Mouse (Mus musculus): ENCODE data around the gene Proser1. TPM values are rescaled to one million over a fixed set of nuclear protein-coding genes. Genes with fewer than 3 reads are reported as not detected.

Gene Proser1
- 1 to 10 TPM; 8.7 to 8.8 TPM for polyA plus RNA-seq (2017; shearing (Covaris generic))

- ATAC-seq, result peak; percentile 81
Measured at GRCm38 (mm10) chr3:53463046-53463764, at the start of gene Proser1, which contains the start of gene Nhlrc3. Gene Proser1 (plus strand): TSS chr3:53463666. Gene Nhlrc3 (minus strand): TSS chr3:53463332.

- no peak for ATAC-seq
Measured at GRCm38 (mm10) chr3:53413959-53414358, 49.5 kb upstream of the Proser1 start.

GRCm38 (mm10) chr3:53416036-53416506 lies 47.4 kb upstream of the Proser1 start:
- no peak for ATAC-seq

DNA sequence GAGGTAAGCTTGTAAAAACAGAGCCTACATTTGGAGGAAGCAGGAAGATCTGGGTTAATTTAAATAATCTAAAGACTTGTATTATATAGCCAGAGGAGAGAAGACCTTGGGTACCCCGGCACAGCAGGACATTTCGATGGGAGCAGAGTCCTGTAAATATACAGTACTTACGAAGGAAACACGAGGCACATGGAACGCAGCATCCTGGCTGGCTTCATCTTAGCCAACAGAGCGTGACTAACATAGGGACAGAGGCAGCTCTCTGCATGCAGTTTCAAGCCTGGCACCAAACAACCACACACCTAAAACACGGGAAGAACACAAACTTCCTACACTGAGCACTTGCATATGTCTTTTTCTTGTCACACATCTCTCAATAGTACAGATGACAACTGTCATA lies 45.8 kb upstream of the Proser1 start:
- ATAC-seq, result no peak

- ATAC-seq, result no peak
Measured at GRCm38 (mm10) chr3:53421656-53422055, 41.8 kb upstream of the Proser1 start.

DNA sequence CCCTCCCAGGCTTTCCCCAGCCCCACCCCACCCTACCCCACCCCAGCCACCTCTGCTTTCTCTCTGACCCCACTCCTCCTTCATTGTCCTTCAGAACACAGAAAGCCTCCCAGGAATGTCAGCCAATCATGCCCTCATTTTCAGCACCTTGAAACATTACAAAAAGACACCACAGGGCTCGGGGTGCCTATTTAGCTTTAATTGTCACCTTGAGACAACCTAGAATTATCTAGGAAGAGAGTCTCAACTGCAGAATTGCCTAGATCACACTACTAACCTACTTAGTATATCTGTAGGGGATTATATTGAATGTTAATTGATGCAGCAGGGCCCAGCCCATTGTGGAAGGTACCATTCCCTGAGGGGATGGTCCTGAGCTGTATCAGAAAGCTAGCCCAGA lies 40.8 kb upstream of the Proser1 start:
- no peak for ATAC-seq

DNA sequence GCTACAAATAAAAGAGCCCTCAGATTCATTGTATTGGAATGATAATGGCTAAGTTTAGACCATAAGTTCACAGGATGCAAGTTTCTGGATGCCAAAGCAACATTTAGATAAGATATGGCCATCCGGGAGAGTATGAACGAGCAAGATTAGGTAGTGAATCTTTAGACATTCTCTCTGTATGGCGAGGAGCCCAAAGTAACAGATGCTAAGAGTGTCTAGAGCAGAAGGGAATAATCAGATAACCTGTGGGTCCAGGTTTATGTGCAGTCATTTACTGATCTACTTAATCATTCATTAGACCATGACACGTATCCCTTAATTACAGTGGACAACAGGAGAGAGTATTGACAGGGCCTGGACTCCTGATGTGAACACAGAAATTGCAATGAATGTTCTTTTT lies 39.9 kb upstream of the Proser1 start:
- no peak for ATAC-seq

DNA sequence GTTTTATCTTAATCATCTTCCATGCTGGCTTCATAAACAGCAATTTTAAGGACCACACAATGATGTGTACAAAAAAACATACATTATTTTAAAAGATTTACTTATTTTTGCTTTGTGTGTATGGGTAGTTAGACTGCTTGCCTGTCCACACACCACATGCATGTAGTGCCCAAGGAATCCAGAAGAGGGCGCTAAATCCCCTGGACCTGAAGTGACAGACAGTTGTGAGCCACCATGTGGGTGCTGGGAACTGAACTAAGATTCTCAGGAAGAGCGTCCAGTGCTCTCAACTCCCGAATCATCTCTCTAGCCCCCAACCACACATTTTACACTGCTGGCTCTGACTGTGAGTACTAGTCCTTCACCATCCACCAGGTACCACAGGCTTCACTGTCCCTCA lies 28.9 kb upstream of the Proser1 start:
- no peak for ATAC-seq

DNA sequence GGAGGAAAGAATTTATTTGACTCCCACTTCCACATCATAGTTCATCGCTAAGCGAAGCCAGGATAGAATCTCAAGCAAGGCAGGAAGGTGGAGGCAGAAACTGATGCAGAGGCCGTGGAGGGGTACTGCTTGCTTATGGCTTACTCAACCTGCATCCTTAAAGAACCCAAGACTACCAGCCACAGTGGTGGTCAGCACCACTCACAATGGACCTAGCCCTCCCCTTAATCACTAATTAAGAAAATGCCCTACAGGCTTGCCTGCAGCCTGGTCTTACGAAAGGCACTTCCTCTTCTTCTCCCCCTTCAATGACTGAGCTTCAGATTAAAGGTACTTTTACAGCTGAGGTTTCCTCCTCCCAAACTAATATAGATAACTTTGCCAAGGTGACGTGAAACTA lies 26.9 kb upstream of the Proser1 start:
- ATAC-seq, result no peak

- no peak for ATAC-seq
Measured at GRCm38 (mm10) chr3:53445540-53445939, 17.9 kb upstream of the Proser1 start.

DNA sequence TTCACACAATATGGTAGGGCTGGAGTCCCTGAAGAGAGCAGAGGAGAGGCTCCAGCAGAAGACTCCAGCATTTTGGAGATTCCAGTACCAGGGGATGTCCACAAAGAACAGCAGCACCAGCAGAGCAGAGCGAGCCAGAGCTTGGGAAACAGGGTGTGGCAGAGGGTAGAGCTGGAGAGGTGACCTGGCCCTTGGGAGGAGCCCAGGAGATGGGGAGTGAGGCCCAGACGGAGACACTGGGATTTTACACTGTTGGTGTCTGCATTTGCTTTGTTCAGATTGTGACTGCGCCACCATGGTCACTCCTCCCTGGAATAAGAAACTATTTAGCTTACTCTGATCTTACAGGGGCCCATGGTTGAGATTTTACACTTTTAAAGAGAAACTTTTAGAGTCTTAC lies 16.7 kb upstream of the Proser1 start:
- no peak for ATAC-seq

DNA sequence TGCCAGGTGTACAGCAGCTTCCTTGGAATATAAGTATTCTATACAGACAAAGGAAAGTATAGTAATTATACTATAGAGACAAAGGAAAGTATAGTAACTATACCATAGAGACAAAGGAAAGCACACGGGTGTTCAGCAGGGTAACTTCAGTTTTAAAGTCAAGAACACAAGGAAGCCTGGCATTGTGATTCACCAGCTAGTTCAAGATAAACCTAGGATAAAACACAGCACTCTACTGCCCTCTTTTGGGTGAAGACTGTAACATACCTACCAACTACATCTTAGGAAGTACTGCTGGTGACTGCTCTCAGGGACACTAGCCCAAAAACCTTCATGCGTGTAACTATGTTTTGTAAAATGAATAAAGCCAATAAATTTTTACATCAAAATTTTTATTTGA lies 15.3 kb upstream of the Proser1 start:
- ATAC-seq, result peak; percentile 59

- no peak for ATAC-seq
Measured at GRCm38 (mm10) chr3:53450666-53451065, 12.8 kb upstream of the Proser1 start.

DNA sequence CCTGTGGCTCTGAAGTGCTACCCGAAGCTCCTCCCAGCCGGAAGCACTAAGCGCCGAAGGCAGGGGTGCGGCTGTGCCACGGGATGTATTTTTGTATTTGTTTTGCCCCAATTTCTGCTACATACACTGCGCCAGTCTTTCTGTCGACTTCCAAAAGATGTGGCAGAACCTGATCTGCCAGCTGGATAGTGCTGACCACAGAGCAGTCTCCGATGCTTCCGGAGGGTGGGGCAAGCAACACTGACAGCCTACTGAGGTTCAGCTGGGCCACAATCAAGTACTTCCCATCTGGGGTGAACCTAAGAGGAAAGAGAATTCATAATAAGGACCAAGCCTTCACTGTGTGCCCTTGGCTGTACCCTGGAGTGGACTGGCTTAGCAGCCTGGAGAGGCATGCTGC lies 11.1 kb upstream of the Proser1 start:
- ATAC-seq, result no peak

DNA sequence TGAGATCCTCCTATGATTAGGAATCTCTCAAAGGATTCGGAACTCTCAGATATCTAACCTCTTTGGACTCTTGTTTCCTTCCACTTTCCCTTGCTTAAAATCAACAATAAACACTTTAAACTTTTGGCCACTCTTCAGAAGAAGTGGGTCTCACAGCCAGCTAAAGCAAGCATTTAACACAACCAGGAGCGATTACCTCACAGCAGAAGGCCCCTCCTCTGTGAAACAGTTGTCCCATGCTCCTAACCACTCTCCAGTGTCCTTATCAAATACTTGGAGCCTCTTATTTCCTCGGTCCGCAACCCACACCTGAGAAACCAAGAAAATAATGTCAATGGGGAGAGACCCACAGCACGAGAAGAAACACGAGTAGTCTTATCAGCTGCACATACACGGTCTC lies 10.1 kb upstream of the Proser1 start:
- ATAC-seq, result no peak

GRCm38 (mm10) chr3:53454005-53454404 lies 9.5 kb upstream of the Proser1 start:
- ATAC-seq, result no peak

DNA sequence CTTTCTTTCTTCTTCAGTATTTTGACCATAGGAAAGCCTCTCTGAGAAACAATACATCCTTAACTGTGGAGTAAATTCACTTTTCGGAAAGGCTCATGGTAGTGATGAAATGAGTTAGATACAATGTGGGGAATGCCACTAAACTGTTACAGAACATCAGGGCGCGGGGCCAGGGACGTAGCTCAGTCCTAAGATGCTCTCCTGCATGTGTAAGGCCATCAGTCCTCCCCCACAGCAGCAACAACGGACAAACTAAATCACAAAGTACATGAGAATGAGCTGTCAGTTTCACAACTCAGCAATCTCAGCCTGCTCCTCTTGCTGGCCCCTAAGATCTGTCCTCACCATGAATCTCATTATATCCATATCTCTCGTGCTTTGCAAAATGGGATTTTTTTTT lies 8.9 kb upstream of the Proser1 start:
- ATAC-seq, result no peak

GRCm38 (mm10) chr3:53454984-53455383 lies 8.5 kb upstream of the Proser1 start:
- ATAC-seq, result no peak

- ATAC-seq, result no peak
Measured at GRCm38 (mm10) chr3:53457750-53458149, 5.7 kb upstream of the Proser1 start.

DNA sequence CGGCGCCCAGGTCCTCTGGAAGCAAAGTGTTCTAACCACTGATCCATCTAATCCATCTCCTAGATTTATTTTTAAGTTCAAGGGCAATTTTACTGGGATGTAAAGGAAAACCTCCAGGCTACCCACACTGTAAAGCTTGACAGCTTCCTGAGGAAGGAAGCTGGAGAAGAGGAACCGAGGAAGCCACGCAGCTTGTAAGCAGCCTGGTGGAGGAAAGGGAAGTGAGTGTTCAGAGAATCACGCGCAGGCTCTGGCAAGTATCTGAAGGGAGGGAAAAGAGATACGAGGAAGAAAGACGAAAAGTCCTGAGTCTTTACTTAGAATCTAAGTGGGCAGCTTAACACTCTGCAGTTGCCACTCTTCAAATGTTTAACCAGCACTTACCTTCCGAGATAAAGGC lies 3.4 kb upstream of the Proser1 start:
- ATAC-seq, result no peak

DNA sequence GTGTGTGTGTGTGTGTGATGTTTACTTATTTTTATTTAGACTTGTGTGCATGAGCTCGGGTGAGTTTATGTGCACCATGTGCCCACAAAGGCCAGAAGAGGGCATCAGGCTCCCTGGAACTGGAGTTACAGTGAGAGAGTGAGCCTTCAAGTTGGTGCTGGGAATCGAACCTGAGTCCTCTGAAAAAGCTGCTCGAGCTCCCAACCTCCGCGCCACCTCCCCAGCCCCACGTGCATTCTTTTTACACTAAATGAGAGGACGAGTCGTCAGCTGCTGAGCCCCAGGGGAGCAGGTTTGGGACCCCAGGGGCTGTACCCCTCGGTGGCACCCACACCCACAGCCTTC lies 793 bp upstream of the Proser1 start:
- ATAC-seq, result no peak

DNA sequence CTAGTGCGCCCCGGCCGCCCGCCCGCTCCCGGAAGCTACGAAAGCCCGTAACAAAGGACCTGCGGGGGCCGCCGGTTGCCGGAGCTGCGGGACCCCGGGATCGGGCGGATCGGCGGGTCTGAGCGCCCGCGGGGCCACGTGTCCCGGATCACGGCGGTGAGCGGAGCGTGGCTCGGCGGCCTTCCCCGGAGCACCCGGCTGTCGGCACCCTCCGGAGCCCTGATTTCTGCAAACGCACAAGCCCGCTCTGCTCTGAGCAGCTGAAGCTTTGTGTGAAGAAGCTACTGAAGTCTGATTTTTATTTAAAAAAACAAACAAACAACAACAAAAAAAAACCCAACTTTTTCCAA lies 274 bp downstream of the Proser1 start:
- ATAC-seq, result peak; percentile 51

DNA sequence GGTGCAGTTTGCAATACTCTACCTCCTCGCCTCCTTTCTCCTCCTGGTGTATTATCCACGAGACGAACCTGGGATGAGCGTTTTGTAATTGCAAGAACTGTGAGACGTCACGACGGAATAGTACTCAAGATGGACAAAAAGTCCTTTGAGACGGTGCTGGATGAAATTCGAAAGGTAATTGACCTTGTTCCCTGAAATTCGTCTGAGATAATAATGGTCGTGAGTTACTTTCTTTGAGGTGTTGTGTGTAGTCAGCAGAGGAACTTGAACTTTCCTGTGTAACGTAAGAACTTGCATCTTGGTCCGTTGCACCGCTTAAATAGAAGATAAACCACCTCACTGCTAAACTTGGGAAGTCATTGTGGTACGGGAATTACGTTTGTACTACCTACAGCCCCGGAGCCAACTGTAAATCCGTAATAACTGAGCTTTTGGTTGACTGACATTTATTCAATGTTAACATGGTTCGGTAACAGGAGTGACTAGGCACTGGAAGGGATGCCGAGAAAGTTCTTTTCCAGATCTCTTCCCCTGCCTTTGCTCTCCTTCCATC lies 756 bp downstream of the Proser1 start:
- ATAC-seq, result no peak

DNA sequence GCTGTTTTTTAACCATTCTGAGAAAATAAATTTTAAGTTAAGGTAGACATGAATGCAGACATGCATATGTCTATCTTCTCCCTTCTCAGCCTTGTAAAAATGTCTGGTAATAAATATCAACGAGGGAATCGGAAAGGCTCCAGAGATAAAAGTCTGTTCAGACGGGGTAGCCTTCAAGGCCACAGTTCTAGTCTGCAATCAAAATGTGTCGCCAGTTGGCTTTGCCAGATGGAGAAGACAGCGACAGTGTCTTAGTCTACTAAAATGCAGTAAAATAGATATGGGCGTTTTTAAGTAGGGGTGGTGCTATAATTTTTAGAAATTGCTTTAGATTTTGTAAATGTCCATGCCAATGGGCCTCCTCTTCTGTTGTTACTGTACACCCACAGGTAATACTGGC lies 1.9 kb downstream of the Proser1 start:
- ATAC-seq, result no peak

- no peak for ATAC-seq
Measured at GRCm38 (mm10) chr3:53466481-53466880, 3.0 kb downstream of the Proser1 start.

Measured in activated CD4-positive, CD25-positive, alpha-beta regulatory T cell, adult 4 months (primary cell).